Mouse (Mus musculus) liver, adult 2 months (tissue): Measurements from ENCODE around the gene Gucy1a1. TPM values are rescaled to one million over a fixed set of nuclear protein-coding genes. Genes with fewer than 3 reads are reported as not detected.

Source experiments
- DNase-seq: peaks from one replicate; pipeline ENCODE4 v3.0.0-alpha.2; 2011; ENCODE audit warnings: low read depth, low spot score; ENCODE audit errors: extremely low read depth
- H3K27ac ChIP-seq: fragments of 200-500 bp; replicated peaks from 2 replicates; pipeline ENCODE4 v1.5.1; 2012; ENCODE audit warnings: low read depth, mild to moderate bottlenecking, control low read depth, inconsistent platforms, low read length; ENCODE audit not compliant: insufficient read depth
- H3K27me3 ChIP-seq: fragments of 200-500 bp; 2 replicates; pipeline ENCODE4 v1.6.1; 2012; ENCODE audit warnings: mild to moderate bottlenecking, moderate library complexity, low read length, inconsistent platforms; ENCODE audit not compliant: control insufficient read depth, insufficient read depth
- H3K36me3 ChIP-seq: fragments of 200-500 bp; 2 replicates; pipeline ENCODE4 v1.6.1; 2012; ENCODE audit warnings: low read length, inconsistent platforms; ENCODE audit not compliant: control insufficient read depth, insufficient read depth
- H3K4me1 ChIP-seq: fragments of 200-500 bp; 2 replicates; pipeline ENCODE4 v1.6.1; 2011; ENCODE audit warnings: low read length; ENCODE audit not compliant: control insufficient read depth, insufficient read depth
- H3K4me3 ChIP-seq: fragments of 200-500 bp; 2 replicates; pipeline ENCODE4 v1.5.1; 2011; ENCODE audit warnings: low read depth, mild to moderate bottlenecking, control low read depth, low read length, moderate library complexity; ENCODE audit not compliant: insufficient read depth
- H3K79me2 ChIP-seq: fragments of 200-500 bp; 2 replicates; pipeline ENCODE4 v1.6.1; 2012; ENCODE audit warnings: inconsistent platforms, mild to moderate bottlenecking, low read length, moderate library complexity; ENCODE audit not compliant: control insufficient read depth, insufficient read depth
- H3K9ac ChIP-seq: fragments of 200-500 bp; 2 replicates; pipeline ENCODE4 v1.6.1; 2012; ENCODE audit warnings: low read depth, mild to moderate bottlenecking, control low read depth, inconsistent platforms, low read length
- CTCF ChIP-seq: fragments of 200-500 bp; IDR thresholded peaks from 2 replicates; pipeline ENCODE4 v1.5.1; 2011; ENCODE audit warnings: low read depth, low read length, control low read depth
- POLR2A ChIP-seq: fragments of 200-500 bp; IDR thresholded peaks from 2 replicates; pipeline ENCODE4 v1.6.1; 2011; ENCODE audit warnings: low read length, control low read depth; ENCODE audit not compliant: insufficient read depth; ENCODE audit errors: extremely low read depth
- WGBS: fragments of 180-500 bp; shearing (Covaris S2); methylation state at CpG from one replicate; pipeline ENCODE4 v1.1.7; 2018; 5-methylcytosine and 5-hydroxymethylcytosine counted together
- polyA plus RNA-seq: library from polyadenylated mRNA; depleted of rRNA; stranded (reverse); fragments of >200 nt; gene quantifications from 2 replicates; pipeline ENCODE4 v1.2.3, GENCODE M21; 2012
- total RNA-seq: library from RNA; depleted of rRNA; stranded (reverse); fragments of >200 nt; gene quantifications from 2 replicates; pipeline ENCODE4 v1.2.3, GENCODE M21; 2014

The Gucy1a1 gene
- total and polyA plus RNA-seq, 2 experiments, result 2.7 to 4.6 TPM

DNA sequence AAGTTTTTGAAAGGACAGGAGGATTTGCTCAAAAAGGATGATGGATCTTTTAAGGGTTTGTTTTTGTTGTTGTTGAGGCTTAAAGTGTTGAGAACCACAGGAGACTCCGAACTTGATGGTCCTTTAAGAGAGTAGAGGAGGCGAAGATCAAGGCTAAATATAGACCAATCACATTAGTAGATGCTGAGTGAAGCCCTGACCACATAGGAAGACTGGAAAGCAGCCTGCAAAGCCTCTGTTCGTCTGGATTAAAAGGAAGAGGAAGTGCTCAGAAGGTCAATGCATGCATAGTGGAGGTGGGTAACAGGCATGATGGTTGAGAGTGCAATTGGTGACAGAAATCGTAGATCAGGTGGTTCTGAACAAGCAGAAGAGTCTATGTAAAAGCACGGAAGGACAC is 4.8 kb downstream of the Gucy1a1 start:
- H3K4me1 ChIP-seq, result no peaks in the 10 kb centered on the region
- TF ChIP-seq CTCF (no peak), POLR2A (no peak)
- H3K36me3 ChIP-seq, result no peaks in the 10 kb centered on the region
- H3K9ac ChIP-seq, result no peak overlapping the region
- H3K27me3 ChIP-seq, result peaks cover 8% of the 10 kb centered on the region; the same call in 1 of the 2 replicates
- no peak for DNase-seq
- no peak overlapping the region for H3K27ac ChIP-seq
- H3K4me3 ChIP-seq, result no peak overlapping the region
- 60% methylated on average over 5 of the region's 5 CpGs for WGBS
- H3K79me2 ChIP-seq, result no peaks in the 10 kb centered on the region

DNA sequence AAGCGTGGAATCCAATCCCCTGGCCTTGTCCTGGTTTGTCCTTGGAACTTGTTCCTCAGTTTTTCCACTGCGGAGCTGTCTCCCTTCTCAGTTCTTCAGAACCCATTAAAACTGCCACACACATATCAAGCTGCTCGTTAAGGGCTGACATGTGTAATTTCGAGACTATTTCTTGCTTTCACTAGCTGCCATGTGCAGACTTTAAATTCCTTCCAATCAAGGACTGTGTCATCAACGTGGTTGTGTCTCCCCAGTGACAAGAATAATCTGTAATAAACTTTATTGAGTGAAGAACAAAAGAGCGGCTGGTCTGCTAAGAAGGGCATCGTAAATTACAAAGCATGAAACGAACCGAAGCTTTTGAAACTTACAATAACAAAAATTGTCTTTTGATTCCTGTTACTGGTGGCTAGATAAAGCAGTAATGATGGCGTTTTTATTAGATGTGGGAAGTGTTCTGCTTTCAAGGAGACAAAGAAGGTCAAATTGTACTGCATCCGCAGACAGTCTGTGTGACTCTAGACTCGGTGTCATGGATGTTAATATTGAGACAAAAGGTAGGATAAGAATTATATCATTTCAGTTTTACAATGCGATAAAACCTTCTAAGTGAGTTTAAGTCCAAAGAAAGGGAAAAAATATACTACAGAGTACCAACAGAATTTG is 7.5 kb downstream of the Gucy1a1 start:
- 79% methylated on average over 13 of the region's 13 CpGs for WGBS
- Histone ChIP-seq H3K27me3 (no peaks in the 10 kb centered on the region), H3K36me3 (no peaks in the 10 kb centered on the region), H3K4me1 (no peaks in the 10 kb centered on the region), H3K9ac (no peak overlapping the region), H3K79me2 (no peaks in the 10 kb centered on the region), H3K27ac (no peak overlapping the region), H3K4me3 (no peak overlapping the region)
- no peak for DNase-seq
- no peak for TF ChIP-seq POLR2A
- no peak for TF ChIP-seq CTCF

DNA sequence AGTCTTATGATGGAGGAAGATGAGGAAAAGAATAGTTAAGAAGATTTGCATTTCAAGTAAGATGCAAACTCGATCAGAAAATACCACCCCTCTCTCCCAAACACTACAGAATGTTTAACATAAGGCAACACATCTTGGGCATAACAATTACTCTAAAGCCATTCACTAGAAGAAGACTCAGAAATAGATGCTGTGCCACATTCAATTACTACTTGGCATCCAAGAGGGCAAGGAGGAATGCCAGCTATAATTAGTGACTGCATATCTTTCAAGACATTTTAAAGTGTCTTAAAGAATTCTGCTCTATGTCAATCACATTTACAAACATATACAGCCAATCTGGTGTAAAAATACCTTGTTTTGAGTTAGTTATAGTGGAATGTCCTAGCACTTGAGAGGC is 10.1 kb downstream of the Gucy1a1 start:
- Histone ChIP-seq H3K36me3 (no peaks in the 10 kb centered on the region), H3K9ac (no peak overlapping the region), H3K4me1 (no peaks in the 10 kb centered on the region), H3K27ac (no peak overlapping the region), H3K27me3 (no peaks in the 10 kb centered on the region), H3K79me2 (no peaks in the 10 kb centered on the region), H3K4me3 (no peak overlapping the region)
- no peak for DNase-seq
- WGBS, result 53% methylated on average over 1 of the region's 1 CpGs
- TF ChIP-seq CTCF (no peak), POLR2A (no peak)

DNA sequence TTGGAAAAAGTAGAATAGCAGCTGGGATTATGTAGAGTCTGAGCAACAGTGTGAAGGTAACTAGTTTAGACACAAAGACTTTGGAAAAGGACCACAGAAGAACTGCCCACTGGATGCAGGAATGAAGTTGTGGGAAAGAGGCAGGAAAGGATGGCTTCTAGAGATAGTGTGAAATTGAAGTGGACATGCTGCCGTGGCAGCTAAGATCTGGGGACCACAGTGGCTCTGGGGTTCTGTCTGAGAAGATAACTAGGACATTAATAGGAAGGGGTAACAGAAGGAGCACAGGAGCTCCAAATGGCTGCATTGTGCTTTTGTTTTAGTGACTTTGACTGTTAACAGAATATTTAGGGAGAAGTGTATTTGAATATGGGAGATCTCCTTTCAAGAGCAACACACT is 16.3 kb downstream of the Gucy1a1 start:
- no peak for DNase-seq
- no peaks in the 10 kb centered on the region for H3K79me2 ChIP-seq
- H3K9ac ChIP-seq, result no peak overlapping the region
- no peak overlapping the region for H3K27ac ChIP-seq
- no peaks in the 10 kb centered on the region for H3K4me1 ChIP-seq
- no peaks in the 10 kb centered on the region for H3K36me3 ChIP-seq
- H3K4me3 ChIP-seq, result no peak overlapping the region
- 78% methylated on average over 1 of the region's 1 CpGs for WGBS
- TF ChIP-seq POLR2A (no peak), CTCF (no peak)
- no peaks in the 10 kb centered on the region for H3K27me3 ChIP-seq

DNA sequence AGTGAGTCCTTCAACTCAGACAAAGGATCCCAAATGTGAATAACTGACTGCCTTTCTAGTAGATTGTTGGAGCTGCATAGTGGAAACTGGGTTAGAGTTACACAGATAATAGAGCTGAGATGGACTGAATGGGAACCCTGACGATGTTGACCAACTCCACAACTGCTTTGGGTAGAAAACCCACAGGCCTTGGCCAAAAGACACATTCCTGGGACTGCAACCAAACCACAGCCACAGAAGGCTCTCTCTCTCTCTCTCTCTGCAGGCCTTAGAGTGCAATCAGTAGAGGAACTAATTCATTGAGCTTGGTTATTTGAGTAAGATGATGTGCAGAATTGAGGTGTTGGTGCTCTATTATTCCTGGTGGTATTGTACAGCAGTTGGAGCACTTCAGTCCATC is 21.0 kb downstream of the Gucy1a1 start:
- Histone ChIP-seq H3K79me2 (no peaks in the 10 kb centered on the region), H3K4me1 (no peaks in the 10 kb centered on the region), H3K9ac (no peak overlapping the region), H3K36me3 (no peaks in the 10 kb centered on the region), H3K4me3 (no peak overlapping the region), H3K27ac (no peak overlapping the region), H3K27me3 (no peaks in the 10 kb centered on the region)
- TF ChIP-seq POLR2A (no peak), CTCF (no peak)
- no peak for DNase-seq
- 81% methylated on average over 1 of the region's 1 CpGs for WGBS

DNA sequence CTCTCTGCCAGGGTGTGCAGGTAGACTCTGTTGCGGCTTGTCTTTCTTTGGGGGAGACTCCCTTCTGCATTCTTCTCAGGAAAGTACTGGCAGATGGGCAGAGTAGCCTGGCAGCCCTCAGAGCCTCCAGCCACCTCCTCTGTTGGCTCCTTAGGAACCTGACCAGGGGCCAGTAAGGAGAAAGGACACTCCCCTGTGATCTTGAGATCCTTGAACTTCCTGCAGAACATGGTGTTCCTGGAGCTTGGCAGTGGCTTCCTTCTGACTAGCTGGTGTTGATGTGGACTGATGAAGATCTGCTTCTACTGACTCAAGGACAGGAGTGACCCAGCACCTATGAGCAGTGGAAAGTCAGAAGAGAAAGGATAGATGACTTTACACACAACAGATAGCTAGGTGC is 26.7 kb downstream of the Gucy1a1 start:
- no peak overlapping the region for H3K4me3 ChIP-seq
- DNase-seq, result no peak
- TF ChIP-seq POLR2A, result no peak
- TF ChIP-seq CTCF, result no peak
- no peak overlapping the region for H3K27ac ChIP-seq
- 91% methylated on average over 1 of the region's 1 CpGs for WGBS
- H3K79me2 ChIP-seq, result no peaks in the 10 kb centered on the region
- no peak overlapping the region for H3K9ac ChIP-seq
- no peaks in the 10 kb centered on the region for H3K36me3 ChIP-seq
- no peaks in the 10 kb centered on the region for H3K4me1 ChIP-seq
- no peaks in the 10 kb centered on the region for H3K27me3 ChIP-seq
